Mouse (Mus musculus): ENCODE measurements around the gene Olfr483.

The Olfr483 gene

GRCm38 (mm10) chr7:108100549-108100948 lies at the start of gene Olfr483:
Gene Olfr483, plus strand, starts transcription at chr7:108100849.
- H3K27me3 ChIP-seq (ENCODE audit: control insufficient read depth, insufficient read depth, low read length, poor library complexity, severe bottlenecking): no peaks in the 10 kb centered on the region
- no peak for DNase-seq (ENCODE audit: low read depth, low spot score)
- H3K36me3 ChIP-seq (ENCODE audit: control insufficient read depth, insufficient read depth, low read length, poor library complexity, severe bottlenecking): no peaks in the 10 kb centered on the region

DNA sequence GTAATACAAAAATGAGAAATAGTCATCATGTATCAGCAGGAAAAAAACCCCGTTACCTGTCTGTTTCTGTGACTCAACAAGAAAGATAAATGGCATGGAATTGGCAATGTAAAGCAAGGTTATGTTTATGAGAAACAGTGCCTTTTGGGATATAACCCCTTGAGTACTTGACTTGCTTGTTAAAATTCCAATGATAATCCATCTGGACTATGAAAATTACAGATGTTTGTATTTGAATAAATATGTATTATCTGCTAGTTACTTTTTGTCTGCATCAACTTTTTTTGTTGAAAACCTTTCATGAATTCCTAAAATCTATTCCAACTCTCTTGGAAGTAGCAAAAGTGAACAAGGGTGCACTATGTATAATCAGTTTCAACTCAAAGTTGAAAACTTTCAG lies 33.4 kb upstream of the Olfr483 start, which contains the start of gene Olfr480:
Gene Olfr480, minus strand, starts transcription at position 101 of the 400 bp plus-strand sequence.
- H3K27me3 ChIP-seq (ENCODE audit: control insufficient read depth, insufficient read depth, low read length, poor library complexity, severe bottlenecking): no peaks in the 10 kb centered on the region
- no peak for DNase-seq (ENCODE audit: low read depth, low spot score)
- no peaks in the 10 kb centered on the region for H3K36me3 ChIP-seq (ENCODE audit: control insufficient read depth, insufficient read depth, low read length, poor library complexity, severe bottlenecking)

DNA sequence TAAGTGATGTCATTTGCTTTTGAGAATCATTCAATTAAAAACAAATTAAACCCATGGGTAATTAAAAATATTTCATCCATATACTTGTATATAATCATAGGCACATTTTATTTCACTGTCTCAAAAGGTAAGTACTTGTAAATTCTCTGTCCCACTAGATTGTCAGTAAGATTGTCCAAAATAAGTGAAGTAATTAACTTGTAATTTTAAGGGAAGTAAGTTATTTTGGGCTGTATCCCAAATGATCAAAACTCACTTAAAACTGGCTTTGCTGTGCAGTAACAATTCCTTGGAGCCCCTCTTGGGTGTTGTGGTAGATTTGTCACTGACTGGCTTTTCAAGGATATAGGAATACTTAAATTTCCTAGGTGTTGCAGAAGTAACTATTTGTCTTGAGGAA lies 21.1 kb upstream of the Olfr483 start, which contains the start of gene Olfr481:
Gene Olfr481, plus strand, starts transcription at position 301 of the 400 bp plus-strand sequence.
- DNase-seq (ENCODE audit: low read depth, low spot score): no peak
- Histone ChIP-seq H3K27me3 (ENCODE audit: control insufficient read depth, insufficient read depth, low read length, poor library complexity, severe bottlenecking) (no peaks in the 10 kb centered on the region), H3K36me3 (ENCODE audit: control insufficient read depth, insufficient read depth, low read length, poor library complexity, severe bottlenecking) (no peaks in the 10 kb centered on the region)

DNA sequence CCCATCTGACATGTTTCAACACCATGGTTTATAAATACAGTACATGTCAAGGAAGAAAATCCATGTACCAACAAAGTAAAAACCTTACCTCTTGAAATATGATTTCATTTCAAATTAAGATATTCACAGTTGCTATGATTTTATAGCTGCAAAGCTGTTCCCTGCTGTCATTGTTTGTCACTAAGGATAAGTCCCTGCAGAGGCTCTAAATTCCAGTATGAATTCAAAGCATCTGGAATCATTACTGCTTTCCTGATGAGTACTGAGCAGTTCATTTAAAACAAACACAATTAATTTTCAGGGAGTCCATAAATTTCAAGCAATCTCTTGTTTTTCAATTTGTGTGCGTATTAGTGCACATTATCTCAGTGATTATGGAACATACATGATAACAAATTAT lies 3.2 kb upstream of the Olfr483 start, which contains the start of gene Olfr482:
Gene Olfr482, minus strand, starts transcription at position 101 of the 400 bp plus-strand sequence.
- Histone ChIP-seq H3K27me3 (ENCODE audit: control insufficient read depth, insufficient read depth, low read length, poor library complexity, severe bottlenecking) (no peaks in the 10 kb centered on the region), H3K36me3 (ENCODE audit: control insufficient read depth, insufficient read depth, low read length, poor library complexity, severe bottlenecking) (no peaks in the 10 kb centered on the region)
- DNase-seq (ENCODE audit: low read depth, low spot score): no peak

GRCm38 (mm10) chr7:108120681-108121080 lies 20.0 kb downstream of the Olfr483 start:
- H3K27me3 ChIP-seq (ENCODE audit: control insufficient read depth, insufficient read depth, low read length, poor library complexity, severe bottlenecking): no peaks in the 10 kb centered on the region
- H3K36me3 ChIP-seq (ENCODE audit: control insufficient read depth, insufficient read depth, low read length, poor library complexity, severe bottlenecking): no peaks in the 10 kb centered on the region
- DNase-seq (ENCODE audit: low read depth, low spot score): no peak

- no peak for DNase-seq (ENCODE audit: low read depth, low spot score)
- H3K27me3 ChIP-seq (ENCODE audit: control insufficient read depth, insufficient read depth, low read length, poor library complexity, severe bottlenecking): no peaks in the 10 kb centered on the region
- no peaks in the 10 kb centered on the region for H3K36me3 ChIP-seq (ENCODE audit: control insufficient read depth, insufficient read depth, low read length, poor library complexity, severe bottlenecking)
These were observed 20.8 kb downstream of the Olfr483 start for GRCm38 (mm10) chr7:108121416-108121815.

GRCm38 (mm10) chr7:108127349-108127748 lies 26.7 kb downstream of the Olfr483 start, which contains the start of gene Olfr484:
Gene Olfr484, minus strand, starts transcription at chr7:108127449.
- no peak for DNase-seq (ENCODE audit: low read depth, low spot score)
- no peaks in the 10 kb centered on the region for H3K27me3 ChIP-seq (ENCODE audit: control insufficient read depth, insufficient read depth, low read length, poor library complexity, severe bottlenecking)
- H3K36me3 ChIP-seq (ENCODE audit: control insufficient read depth, insufficient read depth, low read length, poor library complexity, severe bottlenecking): no peaks in the 10 kb centered on the region

Measured in splenic B cell, adult 2 months (primary cell).